Mouse (Mus musculus): ENCODE measurements around the gene Mcts2.

Mcts2 gene

DNA sequence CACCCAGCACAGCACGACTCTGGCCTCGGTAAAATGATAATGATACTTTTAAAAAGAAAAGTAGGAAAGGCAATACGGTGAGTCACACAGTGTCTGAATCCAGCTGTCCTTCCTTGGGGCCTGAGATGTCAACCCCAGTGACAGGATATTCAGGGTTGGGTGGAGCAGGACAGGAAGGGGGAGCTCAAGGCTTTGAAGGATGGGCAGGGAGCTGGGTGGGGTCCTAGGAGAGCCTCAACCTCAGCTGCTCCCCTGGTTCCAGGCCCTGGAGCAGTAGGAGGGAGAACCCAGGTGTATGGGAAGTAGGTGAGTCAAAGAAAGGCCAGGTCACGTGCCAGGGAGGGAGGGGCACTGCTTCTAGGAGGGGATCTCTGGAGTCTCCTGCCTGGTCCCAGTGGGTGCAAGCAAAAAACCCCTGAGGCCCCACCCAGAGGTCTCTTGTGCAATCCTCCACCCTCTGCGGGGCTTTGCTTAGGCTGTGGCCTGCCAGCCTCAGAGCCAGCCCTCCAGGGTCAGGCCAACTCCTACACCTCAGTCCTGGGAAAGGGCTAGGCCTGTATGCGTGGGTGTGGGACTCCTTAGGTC lies 40.0 kb downstream of the Mcts2 start:
- DNase-seq: no peak

DNA sequence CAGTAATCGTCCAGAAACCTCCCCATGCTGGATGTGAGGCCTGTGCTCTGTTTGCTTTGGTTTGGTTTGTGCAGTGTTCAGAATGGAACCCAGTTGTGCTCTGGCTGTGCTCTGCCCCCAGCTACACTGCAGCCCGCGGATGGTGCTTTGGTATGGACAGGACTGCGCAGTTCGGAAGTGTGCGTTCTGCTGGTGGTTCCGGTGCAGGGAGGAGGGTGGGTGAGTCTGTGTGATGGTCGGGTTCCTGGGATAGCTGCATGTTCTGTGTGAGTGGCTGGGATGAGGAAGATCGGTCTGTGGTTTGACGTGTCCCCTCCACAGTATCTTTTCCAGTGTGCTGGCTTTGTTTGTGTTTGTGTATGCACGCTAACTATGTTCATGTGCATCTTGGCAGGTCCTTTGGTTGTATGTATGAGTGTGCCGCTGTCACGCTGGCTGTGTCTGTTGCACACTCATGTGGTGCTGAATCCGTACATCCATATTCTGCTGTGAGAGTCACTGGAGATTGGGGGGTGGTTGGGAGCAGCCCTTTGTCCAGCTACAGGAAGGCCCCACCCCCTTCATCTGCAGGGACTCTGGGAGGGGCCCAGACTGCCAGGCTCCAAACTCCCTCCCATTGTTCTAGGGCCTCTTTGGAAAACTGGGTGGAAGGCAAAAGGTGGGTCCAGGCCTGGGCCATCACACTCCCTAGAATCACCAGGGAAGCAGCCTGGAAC lies 41.1 kb downstream of the Mcts2 start:
- DNase-seq: no peak

DNA sequence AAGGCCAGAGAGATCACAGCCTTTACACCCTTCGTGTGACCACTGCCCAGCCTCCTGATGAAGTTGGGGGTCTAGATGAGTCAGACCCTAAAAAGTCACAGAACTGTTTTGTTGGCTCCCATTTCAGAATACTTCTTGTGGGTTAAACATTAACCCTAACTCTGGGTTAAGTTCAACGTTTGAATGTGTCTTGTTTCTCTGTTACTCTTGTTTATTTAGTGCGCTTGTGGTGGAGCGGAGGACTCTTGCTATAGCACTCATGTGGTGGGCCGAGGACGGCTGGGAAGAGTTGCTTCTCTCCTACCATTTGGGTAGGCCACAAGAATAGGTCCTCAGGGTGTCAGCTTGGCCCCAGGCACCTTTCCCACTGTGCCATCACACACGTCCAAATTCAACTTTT lies 41.8 kb downstream of the Mcts2 start:
- DNase-seq: no peak

DNA sequence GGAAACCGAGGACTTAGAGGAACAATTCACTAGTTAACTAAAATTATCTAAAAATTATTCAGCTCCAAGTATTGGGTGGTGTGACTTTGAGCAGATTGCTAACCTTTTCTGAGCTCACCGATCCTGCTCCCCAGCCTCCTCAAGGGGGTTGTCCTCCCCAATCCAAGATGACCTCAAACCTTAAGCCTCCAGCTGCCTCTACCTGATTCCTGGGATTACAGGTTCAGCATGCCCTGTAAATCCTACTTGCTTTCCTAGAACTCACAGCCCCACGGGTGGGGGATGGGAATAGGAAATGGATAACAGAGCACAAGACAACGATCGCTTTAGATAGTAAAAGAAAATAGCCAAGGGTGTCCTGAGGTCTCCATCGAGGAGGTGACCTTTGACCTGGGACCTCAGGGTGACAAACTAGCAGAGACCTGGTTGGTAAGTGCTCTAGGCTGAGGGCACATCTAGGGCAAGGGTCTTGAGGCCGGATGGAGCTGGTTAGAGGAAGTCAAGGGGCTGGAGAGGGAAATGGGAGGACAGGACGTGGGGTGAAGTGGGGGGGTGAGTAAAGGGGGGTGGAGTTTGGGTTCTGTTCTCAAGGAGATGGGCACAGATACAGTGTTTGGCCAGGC lies 42.3 kb downstream of the Mcts2 start:
- no peak for DNase-seq

DNA sequence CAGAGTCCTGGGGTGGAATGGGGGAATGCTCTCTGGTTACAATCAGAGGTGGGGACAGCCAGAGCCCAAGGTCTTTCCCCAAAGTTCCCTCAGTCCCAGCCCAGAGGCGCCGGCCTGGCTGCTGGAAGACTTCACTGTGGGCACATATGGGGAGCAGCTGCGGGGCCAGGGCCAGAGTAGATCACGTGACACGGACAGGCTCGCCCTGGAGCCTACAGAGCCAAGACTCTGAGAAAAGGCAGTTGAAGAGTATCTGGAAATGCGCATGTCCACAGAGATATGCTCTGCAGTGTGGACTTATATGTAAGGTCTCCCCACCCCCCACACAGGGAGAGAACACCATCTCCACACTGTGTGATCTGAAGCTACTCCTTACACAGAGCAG lies 42.8 kb downstream of the Mcts2 start:
- DNase-seq: no peak

DNA sequence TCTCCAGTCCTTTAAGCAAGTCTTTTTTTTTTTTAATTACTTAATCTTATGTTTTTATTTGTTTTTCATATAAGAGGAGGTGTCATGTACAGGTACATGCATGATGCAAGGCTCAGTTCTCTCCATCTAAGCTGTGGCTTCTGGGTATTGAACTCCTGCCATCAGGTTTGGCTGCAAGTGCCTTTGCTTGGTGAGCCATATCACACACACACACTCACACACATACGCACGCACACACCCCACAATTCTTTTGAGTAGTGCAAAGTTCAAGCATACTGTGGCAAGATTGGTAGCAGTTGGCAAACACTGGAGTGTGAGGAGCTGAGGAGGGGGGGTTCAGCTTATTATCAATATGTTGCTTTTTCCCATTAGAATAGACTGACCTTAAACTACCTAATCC lies 46.4 kb downstream of the Mcts2 start:
- no peak for DNase-seq

DNA sequence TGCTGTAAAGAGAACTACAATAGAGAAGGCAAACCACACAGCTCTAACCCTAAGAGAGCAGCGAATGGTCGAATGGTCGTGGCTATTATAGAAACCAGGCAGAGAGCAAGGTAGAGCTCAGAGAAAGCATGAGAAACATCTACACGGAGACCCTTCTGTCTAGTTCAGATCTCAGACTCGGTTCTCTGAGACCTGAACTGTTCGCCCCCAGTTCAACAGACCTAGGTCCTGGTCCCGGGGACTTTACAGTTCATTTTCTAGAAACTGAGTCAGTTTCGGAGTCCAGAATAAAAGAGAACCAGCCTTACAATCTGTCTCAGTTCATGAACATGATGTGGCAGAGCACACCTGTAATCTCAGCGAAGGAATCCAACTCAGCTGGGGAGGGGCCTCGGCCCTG lies 47.7 kb downstream of the Mcts2 start:
- DNase-seq: no peak

DNA sequence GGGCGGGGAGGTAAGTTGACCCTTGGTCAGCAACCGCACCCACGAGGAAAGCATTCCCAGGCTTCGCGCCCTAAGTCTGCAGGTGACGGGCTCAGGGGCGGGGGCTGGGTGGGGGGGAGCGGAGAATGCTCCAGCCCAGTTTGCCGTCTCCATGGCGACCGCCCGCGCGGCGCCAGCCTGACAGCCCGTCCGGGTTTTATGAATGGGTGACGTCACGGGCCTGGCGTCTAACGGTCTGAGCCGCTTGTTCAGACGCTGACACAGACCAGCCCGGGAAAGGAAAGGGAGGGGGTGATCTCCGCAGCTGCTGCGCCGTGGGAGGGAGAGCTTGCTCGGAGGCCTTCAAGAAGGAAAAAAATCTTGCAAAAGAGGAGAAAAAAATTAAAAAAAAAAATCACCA lies 48.1 kb downstream of the Mcts2 start:
- peak; percentile 70 for DNase-seq

DNA sequence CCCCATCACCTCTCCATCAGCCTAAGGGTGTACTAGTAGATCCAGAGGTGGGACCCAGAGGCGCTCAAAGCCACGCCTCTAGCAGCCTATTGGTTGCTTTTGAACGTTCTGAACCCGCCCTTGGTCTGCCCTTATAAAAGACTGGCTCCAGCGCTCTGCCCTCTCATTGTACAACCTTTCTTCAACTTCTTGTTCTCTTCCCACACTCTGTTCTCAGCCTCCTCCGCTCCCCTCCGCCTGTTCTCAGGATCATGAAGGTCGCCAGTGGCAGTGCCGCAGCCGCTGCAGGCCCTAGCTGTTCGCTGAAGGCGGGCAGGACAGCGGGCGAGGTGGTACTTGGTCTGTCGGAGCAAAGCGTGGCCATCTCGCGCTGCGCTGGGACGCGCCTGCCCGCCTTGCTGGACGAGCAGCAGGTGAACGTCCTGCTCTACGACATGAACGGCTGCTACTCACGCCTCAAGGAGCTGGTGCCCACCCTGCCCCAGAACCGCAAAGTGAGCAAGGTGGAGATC lies 49.3 kb downstream of the Mcts2 start, which contains the start of gene Id1:
TSS of gene Id1 (plus strand) at position 162 of the 512 bp plus-strand sequence.
- no peak for DNase-seq

DNA sequence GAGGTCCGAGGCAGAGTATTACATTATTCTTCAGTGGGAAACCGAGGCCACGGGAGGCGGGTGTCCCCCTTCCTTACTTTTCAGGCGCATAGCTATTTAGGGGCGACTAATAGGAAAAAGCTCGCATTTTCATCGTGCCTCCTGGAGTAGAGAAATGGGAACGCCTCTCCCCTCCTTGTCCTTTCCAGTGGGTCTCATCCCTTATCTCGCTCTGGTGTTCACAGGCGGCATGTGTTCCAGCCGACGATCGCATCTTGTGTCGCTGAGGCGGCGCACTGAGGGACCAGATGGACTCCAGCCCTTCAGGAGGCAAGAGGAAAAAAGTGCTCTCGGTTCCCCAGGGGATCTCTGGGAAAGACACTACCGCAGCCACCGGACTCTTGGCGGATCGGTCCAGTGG lies 49.9 kb downstream of the Mcts2 start:
- DNase-seq: no peak
